Mouse (Mus musculus): Measurements from ENCODE around the gene Etv6.

DNA sequence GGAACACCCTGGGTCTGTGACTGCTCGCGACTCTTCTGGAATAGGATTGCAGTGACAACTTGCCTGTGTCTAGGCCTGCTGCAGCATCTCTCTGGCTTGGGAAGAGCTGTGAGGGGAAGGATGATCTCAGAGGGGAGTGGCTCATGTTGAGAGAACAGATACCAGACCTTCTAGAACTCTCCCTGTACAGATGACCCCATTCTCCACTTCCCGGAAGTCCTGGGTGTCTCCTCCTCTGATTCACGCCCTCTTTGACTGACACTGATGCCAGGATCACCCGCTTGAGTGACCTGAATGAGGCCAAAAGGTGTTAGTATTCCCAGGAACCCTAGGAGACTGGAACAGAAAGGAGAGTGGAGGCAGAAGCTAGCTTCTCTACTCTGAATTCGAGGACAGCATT lies 137.9 kb downstream of the Etv6 start:
- TF ChIP-seq CTCF (IDR thresholded peaks at IDR 0.05; ENCODE audit: borderline replicate concordance, extremely low read depth, insufficient read depth, insufficient read length) = no peak
- no peak for TF ChIP-seq POLR2A (IDR thresholded peaks at IDR 0.05; ENCODE audit: borderline replicate concordance, extremely low read depth, insufficient read depth, insufficient read length, poor library complexity, severe bottlenecking)
